Mouse (Mus musculus): ENCODE results near the gene Mdm4. TPM values are rescaled to one million over a fixed set of nuclear protein-coding genes. Genes with fewer than 3 reads are reported as not detected.
"Not testable (repeated sequence)": the region's sequence is repeated elsewhere in the genome, so short reads cannot be mapped to it uniquely, and the experiment has no call there.

Gene Mdm4
- polyA plus RNA-seq, 1 experiment from 2014 or later = 36.5 TPM

DNA sequence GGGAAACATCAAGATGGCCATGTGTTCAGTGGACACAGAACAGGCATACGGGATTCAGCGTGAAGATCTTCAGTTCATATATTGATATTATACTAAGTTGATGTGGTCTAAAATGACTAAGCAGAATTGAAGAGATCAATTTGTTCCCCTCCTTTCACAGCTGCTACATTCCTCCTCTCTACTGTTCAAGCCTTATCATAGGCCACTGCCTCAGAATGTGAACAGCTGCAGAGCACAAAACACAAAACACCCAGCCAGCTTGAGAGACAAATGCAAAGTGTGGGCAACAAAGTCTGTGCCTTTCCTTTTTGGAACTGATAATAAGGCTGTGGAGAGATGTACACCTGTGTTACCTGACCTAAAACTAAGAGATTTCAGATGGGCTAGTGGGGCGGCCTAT, 39.6 kb downstream of the Mdm4 start:
- Histone ChIP-seq H3K9me3 (ENCODE audit: control insufficient read depth, low read length) (no peaks in the 10 kb centered on the region), H3K4me1 (ENCODE audit: control insufficient read depth, insufficient read depth, low read length) (no peaks in the 10 kb centered on the region), H3K9ac (ENCODE audit: low read length) (no peak overlapping the region), H3K27ac (ENCODE audit: low read depth, low read length) (no peak overlapping the region), H3K27me3 (ENCODE audit: control insufficient read depth, insufficient read depth, low read length) (no peaks in the 10 kb centered on the region), H3K4me3 (ENCODE audit: low read depth, low read length) (no peak overlapping the region), H3K4me2 (no peak overlapping the region), H3K36me3 (ENCODE audit: control insufficient read depth, insufficient read depth, low read length) (peaks cover 15% of the 10 kb centered on the region)
- 96% methylated on average over 3 of the region's 3 CpGs for WGBS
- no peak for ATAC-seq (ENCODE audit: low FRiP score)
- DNase-seq (ENCODE audit: low spot score, missing footprints) = no peak

DNA sequence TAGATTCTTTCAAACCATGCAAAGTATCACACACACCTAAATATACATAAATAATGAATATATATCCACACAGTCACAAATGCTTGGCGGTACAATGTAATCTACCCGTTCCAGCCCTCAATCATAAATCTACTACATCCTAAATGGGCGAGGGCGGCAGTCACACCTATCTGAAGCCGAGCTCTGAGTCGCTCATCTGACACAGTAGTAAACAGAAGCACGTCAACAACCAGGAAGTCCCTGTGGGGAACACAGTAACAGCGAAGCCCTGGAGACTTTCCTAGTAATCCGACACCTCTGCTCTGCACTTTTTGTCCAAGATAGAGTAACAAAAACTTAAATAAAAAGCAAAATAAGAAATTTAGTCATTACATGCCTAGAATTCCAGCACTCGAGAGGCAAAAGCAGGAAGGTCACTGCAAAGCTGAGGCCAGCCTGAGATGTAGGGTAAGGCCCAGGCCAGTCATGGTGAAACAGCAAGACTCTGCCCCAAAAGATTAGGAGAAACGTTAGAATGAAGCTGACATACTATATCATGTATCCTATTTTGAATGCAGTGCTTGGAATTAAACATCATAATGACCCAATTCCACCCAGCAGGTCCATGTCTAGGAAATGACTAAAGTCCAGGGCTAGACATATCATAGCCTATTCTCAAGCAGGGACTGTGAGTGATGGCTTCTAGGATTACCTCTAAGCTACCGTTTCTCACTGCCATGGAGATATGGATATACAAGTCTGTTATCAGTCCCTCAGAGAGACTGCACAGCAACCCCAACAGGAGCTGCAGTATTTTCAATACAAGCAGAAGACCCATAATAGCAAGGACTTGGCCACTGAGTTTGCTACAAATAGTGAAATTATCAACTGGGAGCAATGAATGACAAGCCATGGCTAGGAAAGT, 41.6 kb downstream of the Mdm4 start:
- peaks cover 15% of the 10 kb centered on the region; the same call in 1 of the 2 replicates for H3K36me3 ChIP-seq (ENCODE audit: control insufficient read depth, insufficient read depth, low read length)
- H3K27ac ChIP-seq (ENCODE audit: low read depth, low read length); H3K27me3 ChIP-seq (ENCODE audit: control insufficient read depth, insufficient read depth, low read length); H3K9ac ChIP-seq (ENCODE audit: low read length); H3K4me3 ChIP-seq (ENCODE audit: low read depth, low read length); H3K9me3 ChIP-seq (ENCODE audit: control insufficient read depth, low read length); H3K4me1 ChIP-seq (ENCODE audit: control insufficient read depth, insufficient read depth, low read length); ATAC-seq (ENCODE audit: low FRiP score); H3K4me2 ChIP-seq; DNase-seq (ENCODE audit: low spot score, missing footprints): not testable (repeated sequence)
- 90% methylated on average over 12 of the region's 12 CpGs for WGBS

DNA sequence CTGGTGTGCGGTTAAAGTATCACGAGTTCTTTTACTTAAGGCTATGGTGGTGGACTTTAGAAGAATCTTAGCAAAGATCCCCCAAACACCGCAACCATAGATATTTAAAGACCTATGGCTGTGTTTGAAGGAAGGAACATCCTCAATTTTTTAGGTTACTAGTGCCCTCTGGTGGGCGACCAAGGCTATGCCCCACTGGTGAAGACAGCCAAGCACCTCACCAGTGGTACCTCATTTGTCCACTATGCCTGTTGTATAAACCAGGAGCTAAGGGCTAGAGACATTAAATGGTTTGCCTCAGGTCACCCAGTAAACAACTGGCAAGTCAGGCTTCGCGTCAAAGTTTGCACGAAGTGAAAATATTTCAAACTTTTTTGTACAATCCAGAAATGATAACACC, 47.6 kb downstream of the Mdm4 start:
- Histone ChIP-seq H3K4me1 (ENCODE audit: control insufficient read depth, insufficient read depth, low read length) (no peaks in the 10 kb centered on the region), H3K27ac (ENCODE audit: low read depth, low read length) (no peak overlapping the region), H3K9ac (ENCODE audit: low read length) (no peak overlapping the region), H3K4me2 (no peak overlapping the region), H3K36me3 (ENCODE audit: control insufficient read depth, insufficient read depth, low read length) (peaks cover 5% of the 10 kb centered on the region; the same call in 1 of the 2 replicates), H3K4me3 (ENCODE audit: low read depth, low read length) (no peak overlapping the region), H3K27me3 (ENCODE audit: control insufficient read depth, insufficient read depth, low read length) (no peaks in the 10 kb centered on the region), H3K9me3 (ENCODE audit: control insufficient read depth, low read length) (no peaks in the 10 kb centered on the region)
- WGBS = 63% methylated on average over 7 of the region's 7 CpGs
- peak; percentile 87 for DNase-seq (ENCODE audit: low spot score, missing footprints)
- peak; percentile 57; the same call in 1 of the 2 replicates for ATAC-seq (ENCODE audit: low FRiP score)

DNA sequence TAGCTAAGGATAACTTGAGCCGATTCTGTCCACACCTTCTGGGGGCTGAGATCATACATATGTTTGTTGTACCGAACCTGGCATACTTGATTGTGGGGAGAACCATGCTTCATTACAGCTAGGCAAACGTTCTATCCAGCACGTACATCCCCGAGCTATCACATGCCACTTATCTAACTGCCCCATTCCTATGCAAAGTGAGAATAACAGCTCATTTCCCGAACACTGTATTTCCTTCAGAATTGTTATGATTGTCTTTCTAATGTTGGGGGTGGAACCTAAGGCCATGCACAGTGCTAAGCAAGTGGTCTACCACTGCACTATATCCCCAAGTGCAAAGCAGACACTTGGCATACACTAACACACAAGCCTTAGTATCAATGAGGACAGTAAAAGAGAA, 49.1 kb downstream of the Mdm4 start:
- Histone ChIP-seq H3K9me3 (ENCODE audit: control insufficient read depth, low read length) (no peaks in the 10 kb centered on the region), H3K4me1 (ENCODE audit: control insufficient read depth, insufficient read depth, low read length) (no peaks in the 10 kb centered on the region), H3K9ac (ENCODE audit: low read length) (no peak overlapping the region), H3K27ac (ENCODE audit: low read depth, low read length) (no peak overlapping the region), H3K4me2 (no peak overlapping the region), H3K27me3 (ENCODE audit: control insufficient read depth, insufficient read depth, low read length) (no peaks in the 10 kb centered on the region), H3K36me3 (ENCODE audit: control insufficient read depth, insufficient read depth, low read length) (peaks cover 5% of the 10 kb centered on the region; the same call in 1 of the 2 replicates), H3K4me3 (ENCODE audit: low read depth, low read length) (no peak overlapping the region)
- WGBS = 90% methylated on average over 6 of the region's 6 CpGs
- DNase-seq (ENCODE audit: low spot score, missing footprints) = no peak
- no peak for ATAC-seq (ENCODE audit: low FRiP score)

DNA sequence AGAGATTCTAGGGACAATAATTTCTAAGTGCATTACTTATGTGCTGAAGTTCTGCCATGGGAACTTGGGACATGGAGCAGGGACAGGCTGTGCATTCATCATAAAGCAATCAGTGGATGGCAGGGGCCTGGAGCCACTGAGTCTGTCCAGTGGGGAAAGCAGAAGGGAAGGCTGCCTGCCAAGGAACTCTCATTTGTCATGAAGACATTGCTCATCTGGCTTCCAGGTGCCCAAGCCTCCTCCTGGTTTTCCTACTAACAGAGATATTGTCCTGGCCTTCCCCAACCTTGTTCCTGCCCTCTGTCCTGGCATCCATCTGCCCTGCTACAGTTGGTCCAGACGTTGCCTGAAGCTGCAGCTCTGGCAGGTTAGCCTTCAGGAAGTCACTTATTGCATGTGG, 53.0 kb downstream of the Mdm4 start:
- no peak overlapping the region for H3K4me2 ChIP-seq

DNA sequence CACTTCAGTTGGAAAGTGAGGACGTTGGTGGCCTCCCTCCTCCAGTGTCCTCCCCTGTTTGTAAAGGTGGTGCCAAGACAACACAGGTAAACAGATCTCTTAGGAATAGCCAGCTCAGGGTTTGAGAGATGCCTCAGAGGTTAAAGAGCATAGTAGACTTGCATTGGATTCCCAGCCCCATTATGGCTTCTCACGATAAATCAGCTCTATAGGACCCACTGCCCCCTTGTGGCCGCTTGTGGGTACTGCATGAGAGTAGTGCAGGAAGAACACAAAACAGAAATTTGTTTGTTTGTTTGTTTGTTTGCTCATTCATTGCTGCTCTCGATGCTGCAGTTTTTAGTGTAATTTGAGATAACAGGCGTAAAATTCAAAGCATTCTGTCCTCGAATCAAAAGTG, 61.7 kb downstream of the Mdm4 start:
- H3K27ac ChIP-seq (ENCODE audit: low read depth, low read length) = no peak overlapping the region
- no peaks in the 10 kb centered on the region for H3K4me1 ChIP-seq (ENCODE audit: control insufficient read depth, insufficient read depth, low read length)
- no peak overlapping the region for H3K9ac ChIP-seq (ENCODE audit: low read length)
- DNase-seq (ENCODE audit: low spot score, missing footprints) (peak; percentile 97), ATAC-seq (ENCODE audit: low FRiP score) (no peak)
- H3K27me3 ChIP-seq (ENCODE audit: control insufficient read depth, insufficient read depth, low read length) = no peaks in the 10 kb centered on the region
- H3K4me3 ChIP-seq (ENCODE audit: low read depth, low read length) = no peak overlapping the region
- H3K9me3 ChIP-seq (ENCODE audit: control insufficient read depth, low read length) = no peaks in the 10 kb centered on the region
- no peak overlapping the region for H3K4me2 ChIP-seq
- H3K36me3 ChIP-seq (ENCODE audit: control insufficient read depth, insufficient read depth, low read length) = no peaks in the 10 kb centered on the region
- 33% methylated on average over 6 of the region's 6 CpGs for WGBS

More for the DNA sequence above, 53.0 kb downstream of the Mdm4 start:
- no peak overlapping the region for H3K9ac ChIP-seq (ENCODE audit: low read length)
- H3K9me3 ChIP-seq (ENCODE audit: control insufficient read depth, low read length) = no peaks in the 10 kb centered on the region
- H3K4me1 ChIP-seq (ENCODE audit: control insufficient read depth, insufficient read depth, low read length) = no peaks in the 10 kb centered on the region
- 88% methylated on average over 1 of the region's 1 CpGs for whole genome bisulfite sequencing
- ATAC-seq (ENCODE audit: low FRiP score) (no peak), DNase-seq (ENCODE audit: low spot score, missing footprints) (no peak)
- no peaks in the 10 kb centered on the region for H3K27me3 ChIP-seq (ENCODE audit: control insufficient read depth, insufficient read depth, low read length)
- no peaks in the 10 kb centered on the region for H3K36me3 ChIP-seq (ENCODE audit: control insufficient read depth, insufficient read depth, low read length)
- H3K27ac ChIP-seq (ENCODE audit: low read depth, low read length) = no peak overlapping the region
- H3K4me3 ChIP-seq (ENCODE audit: low read depth, low read length) = no peak overlapping the region

DNA sequence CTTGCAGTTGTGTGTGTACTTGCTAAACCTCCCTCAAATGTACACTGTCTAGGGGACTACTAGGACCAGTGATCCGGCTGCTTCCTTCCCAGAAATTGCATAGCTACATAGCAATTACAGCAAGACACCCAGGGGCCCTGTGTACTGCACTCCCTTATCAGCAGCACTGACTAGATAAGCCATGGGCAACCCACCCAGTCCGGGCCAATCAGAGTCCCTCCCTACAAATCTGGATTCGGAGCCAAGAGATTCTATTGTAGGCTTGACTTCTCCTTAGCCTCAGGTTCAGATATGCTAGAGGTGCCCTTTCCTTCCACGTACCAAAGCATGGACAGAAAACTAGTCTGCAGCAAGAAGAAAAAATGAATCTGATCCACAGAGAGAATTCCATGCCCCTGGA, 65.7 kb downstream of the Mdm4 start:
- Histone ChIP-seq H3K4me1 (ENCODE audit: control insufficient read depth, insufficient read depth, low read length) (no peaks in the 10 kb centered on the region), H3K36me3 (ENCODE audit: control insufficient read depth, insufficient read depth, low read length) (no peaks in the 10 kb centered on the region), H3K27me3 (ENCODE audit: control insufficient read depth, insufficient read depth, low read length) (no peaks in the 10 kb centered on the region), H3K4me2 (no peak overlapping the region), H3K4me3 (ENCODE audit: low read depth, low read length) (no peak overlapping the region), H3K9ac (ENCODE audit: low read length) (no peak overlapping the region), H3K9me3 (ENCODE audit: control insufficient read depth, low read length) (no peaks in the 10 kb centered on the region), H3K27ac (ENCODE audit: low read depth, low read length) (no peak overlapping the region)
- 82% methylated on average over 4 of the region's 4 CpGs for WGBS
- no peak for ATAC-seq (ENCODE audit: low FRiP score)
- DNase-seq (ENCODE audit: low spot score, missing footprints) = no peak

DNA sequence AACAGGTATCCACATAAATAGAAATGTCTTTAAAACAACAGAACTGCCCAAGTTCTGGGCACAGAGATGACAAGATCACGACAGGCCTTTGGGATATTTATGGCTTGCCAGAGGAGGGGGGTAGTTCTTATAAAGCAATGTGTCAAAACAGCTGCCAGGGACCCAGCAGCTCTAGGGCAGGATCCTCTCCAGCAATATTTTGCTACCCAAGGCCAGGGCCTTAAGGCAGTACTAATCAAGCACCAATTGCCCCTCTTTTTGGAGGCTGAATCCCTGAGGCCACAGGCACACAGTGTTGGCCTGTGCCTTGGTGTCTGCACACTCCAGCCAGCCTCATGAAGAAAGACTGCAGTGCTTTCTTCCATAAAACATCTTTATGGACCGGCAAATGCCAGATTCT, 66.3 kb downstream of the Mdm4 start:
- no peak for ATAC-seq (ENCODE audit: low FRiP score)
- WGBS = 85% methylated on average over 2 of the region's 2 CpGs
- H3K27ac ChIP-seq (ENCODE audit: low read depth, low read length) = no peak overlapping the region
- H3K9me3 ChIP-seq (ENCODE audit: control insufficient read depth, low read length) = no peaks in the 10 kb centered on the region
- H3K27me3 ChIP-seq (ENCODE audit: control insufficient read depth, insufficient read depth, low read length) = no peaks in the 10 kb centered on the region
- no peak for DNase-seq (ENCODE audit: low spot score, missing footprints)
- H3K4me3 ChIP-seq (ENCODE audit: low read depth, low read length) = no peak overlapping the region
- H3K4me2 ChIP-seq = no peak overlapping the region
- no peak overlapping the region for H3K9ac ChIP-seq (ENCODE audit: low read length)
- no peaks in the 10 kb centered on the region for H3K36me3 ChIP-seq (ENCODE audit: control insufficient read depth, insufficient read depth, low read length)
- H3K4me1 ChIP-seq (ENCODE audit: control insufficient read depth, insufficient read depth, low read length) = no peaks in the 10 kb centered on the region

DNA sequence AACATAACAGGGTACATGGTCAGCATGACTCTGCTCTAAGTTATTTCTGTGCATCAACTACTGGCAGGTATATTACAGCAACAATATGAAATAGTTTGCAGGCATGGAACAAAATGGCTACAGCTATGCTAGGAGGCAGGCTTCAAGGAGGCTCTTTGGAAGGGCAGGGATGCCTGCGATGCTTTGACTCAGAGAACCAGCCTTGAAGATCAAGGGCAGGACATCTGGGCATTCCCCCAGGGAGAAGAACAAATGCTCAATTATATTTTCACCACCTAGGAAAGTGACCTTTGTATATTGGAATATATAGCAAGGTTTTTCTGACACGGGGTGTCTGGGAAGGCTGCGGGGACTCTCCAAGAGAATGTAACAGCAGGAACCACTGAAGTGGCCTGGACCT, 68.6 kb downstream of the Mdm4 start:
- DNase-seq (ENCODE audit: low spot score, missing footprints) (no peak), ATAC-seq (ENCODE audit: low FRiP score) (no peak)
- Histone ChIP-seq H3K9ac (ENCODE audit: low read length) (no peak overlapping the region), H3K9me3 (ENCODE audit: control insufficient read depth, low read length) (no peaks in the 10 kb centered on the region), H3K27me3 (ENCODE audit: control insufficient read depth, insufficient read depth, low read length) (no peaks in the 10 kb centered on the region), H3K36me3 (ENCODE audit: control insufficient read depth, insufficient read depth, low read length) (no peaks in the 10 kb centered on the region), H3K4me3 (ENCODE audit: low read depth, low read length) (no peak overlapping the region), H3K27ac (ENCODE audit: low read depth, low read length) (no peak overlapping the region), H3K4me2 (no peak overlapping the region), H3K4me1 (ENCODE audit: control insufficient read depth, insufficient read depth, low read length) (no peaks in the 10 kb centered on the region)
- 95% methylated on average over 3 of the region's 3 CpGs for WGBS
